Mouse (Mus musculus): ENCODE results near the gene Fam149a. TPM values are rescaled to one million over a fixed set of nuclear protein-coding genes. Genes with fewer than 3 reads are reported as not detected.

The Fam149a gene
- polyA plus RNA-seq, 1 experiment from 2014 or later = 11.4 TPM

Other genes starting within 250 kb of the Fam149a start
- 0.33 TPM in 1 of 2 replicates, not detected in the other for gene F11, start 120.3 kb downstream of the Fam149a start, polyA plus RNA-seq (2015; fragmentation: Nextera tagmentation; extraction: Ambion mirVana)
- gene Klkb1, start 87.4 kb downstream of the Fam149a start, polyA plus RNA-seq (2015; fragmentation: Nextera tagmentation; extraction: Ambion mirVana) = not detected in 2 replicates
- 0.21 TPM in 1 of 2 replicates, not detected in the other for gene Gm45753, start 73.8 kb downstream of the Fam149a start, polyA plus RNA-seq (2015; fragmentation: Nextera tagmentation; extraction: Ambion mirVana)
- gene Cyp4v3, start 49.1 kb downstream of the Fam149a start, polyA plus RNA-seq (2015; fragmentation: Nextera tagmentation; extraction: Ambion mirVana) = 1.0 and 1.3 TPM in 2 replicates
- 2.3 and 3.5 TPM in 2 replicates for gene Tlr3, start 28.8 kb upstream of the Fam149a start, polyA plus RNA-seq (2015; fragmentation: Nextera tagmentation; extraction: Ambion mirVana)
- 20.3 and 24.8 TPM in 2 replicates for gene Sorbs2, start 125.5 kb upstream of the Fam149a start, polyA plus RNA-seq (2015; fragmentation: Nextera tagmentation; extraction: Ambion mirVana)

Measured in lung, embryonic 15.5 days (tissue).